Mouse (Mus musculus) ES-CJ7 (cell line): ENCODE results near the gene Sash3.
A peak's percentile ranks its signal among the peaks of the same experiment; 100 is the strongest.

Experiments used
- DNase-seq: peaks from one replicate; pipeline ENCODE4 v3.0.0; 2011; ENCODE audit warnings: low read depth, low spot score

Sash3 gene

GRCm38 (mm10) chrX:48140286-48140877 lies 5.9 kb upstream of the Sash3 start:
- no peak for DNase-seq

- no peak for DNase-seq
Observed at GRCm38 (mm10) chrX:48141481-48141880, 4.8 kb upstream of the Sash3 start.

- DNase-seq: no peak
Observed at GRCm38 (mm10) chrX:48143415-48144335, 2.6 kb upstream of the Sash3 start.

- DNase-seq: no peak
Observed at GRCm38 (mm10) chrX:48147226-48147625, 990 bp downstream of the Sash3 start.

GRCm38 (mm10) chrX:48147741-48148186 lies 1.5 kb downstream of the Sash3 start:
- DNase-seq: no peak

GRCm38 (mm10) chrX:48152106-48152505 lies 5.9 kb downstream of the Sash3 start:
- DNase-seq: no peak

- no peak for DNase-seq
Observed at GRCm38 (mm10) chrX:48153414-48153813, 7.2 kb downstream of the Sash3 start.

- no peak for DNase-seq
Observed at GRCm38 (mm10) chrX:48153949-48154348, 7.7 kb downstream of the Sash3 start.

GRCm38 (mm10) chrX:48155489-48155888 lies 9.3 kb downstream of the Sash3 start:
- DNase-seq: no peak

GRCm38 (mm10) chrX:48157396-48157795 lies 11.2 kb downstream of the Sash3 start:
- DNase-seq: no peak

- no peak for DNase-seq
Observed at GRCm38 (mm10) chrX:48158229-48158919, 12.1 kb downstream of the Sash3 start.

- DNase-seq: no peak
Observed at GRCm38 (mm10) chrX:48169892-48170291, 23.7 kb downstream of the Sash3 start.

- no peak for DNase-seq
Observed at GRCm38 (mm10) chrX:48170368-48170767, 24.1 kb downstream of the Sash3 start.

GRCm38 (mm10) chrX:48181844-48182243 lies 35.6 kb downstream of the Sash3 start:
- DNase-seq: no peak

- DNase-seq: no peak
Observed at GRCm38 (mm10) chrX:48184703-48185102, 38.5 kb downstream of the Sash3 start.

- DNase-seq: no peak
Observed at GRCm38 (mm10) chrX:48191261-48191660, 45.0 kb downstream of the Sash3 start.

- DNase-seq: no peak
Observed at GRCm38 (mm10) chrX:48193235-48194152, 47.3 kb downstream of the Sash3 start.

- DNase-seq: peak; percentile 29
Observed at GRCm38 (mm10) chrX:48197856-48198255, 51.6 kb downstream of the Sash3 start.

- DNase-seq: no peak
Observed at GRCm38 (mm10) chrX:48199026-48199425, 52.8 kb downstream of the Sash3 start.

- DNase-seq: no peak
Observed at GRCm38 (mm10) chrX:48200699-48201098, 54.5 kb downstream of the Sash3 start.

- DNase-seq: no peak
Observed at GRCm38 (mm10) chrX:48201973-48202372, 55.7 kb downstream of the Sash3 start.
